Mouse (Mus musculus) heart, postnatal 0 days (tissue): ENCODE measurements at regions not wholly inside any gene's neighbourhood (a gene's known extent, or its start where the extent isn't known, plus 50 kb on each side); places are given as distances from the start of the nearest gene placed in this dataset.

ENCODE experiments used
- ATAC-seq: fragments of 200-750 bp; cut with Nextera tagmentation; 2 replicates; pipeline ENCODE4 v1.8.0; 2017; ENCODE audit warnings: low read depth, moderate number of reproducible peaks, moderate library complexity; ENCODE audit not compliant: insufficient read depth
- DNase-seq: peaks from one replicate; pipeline ENCODE4 v3.0.0-alpha.2; 2016; ENCODE audit warnings: low spot score
- H3K27ac ChIP-seq: fragments of 300-500 bp; sonication (generic); 2 replicates; pipeline ENCODE4 v1.5.1; 2014; ENCODE audit warnings: low read depth, mild to moderate bottlenecking
- H3K27me3 ChIP-seq: fragments of 300-500 bp; sonication (generic); 2 replicates; pipeline ENCODE4 v1.6.1; 2014; ENCODE audit warnings: low read length, mixed read lengths; ENCODE audit not compliant: control insufficient read depth, insufficient read depth
- H3K36me3 ChIP-seq: fragments of 300-500 bp; sonication (generic); replicated peaks from 2 replicates; pipeline ENCODE4 v1.6.1; 2014; ENCODE audit warnings: low read length, mixed read lengths; ENCODE audit not compliant: control insufficient read depth, insufficient read depth
- H3K4me1 ChIP-seq: fragments of 300-500 bp; sonication (generic); 2 replicates; pipeline ENCODE4 v1.6.1; 2014; ENCODE audit warnings: antibody characterized with exemption; ENCODE audit not compliant: control insufficient read depth, insufficient read depth
- H3K4me2 ChIP-seq: fragments of 300-500 bp; sonication (generic); 2 replicates; pipeline ENCODE4 v1.6.1; 2014; ENCODE audit warnings: low read depth, mild to moderate bottlenecking, low read length, moderate library complexity
- H3K4me3 ChIP-seq: fragments of 300-500 bp; sonication (generic); 2 replicates; pipeline ENCODE4 v1.5.1; 2014; ENCODE audit warnings: low read depth, low read length
- H3K9ac ChIP-seq: fragments of 300-500 bp; sonication (generic); replicated peaks from 2 replicates; pipeline ENCODE4 v1.6.1; 2014; ENCODE audit warnings: low read depth, low read length, mixed read lengths
- H3K9me3 ChIP-seq: fragments of 300-500 bp; sonication (generic); replicated peaks from 2 replicates; pipeline ENCODE4 v1.6.1; 2016; ENCODE audit warnings: low read length; ENCODE audit not compliant: control insufficient read depth
- CTCF ChIP-seq: IDR thresholded peaks from 2 replicates; pipeline ENCODE4 v1.5.1; 2016; ENCODE audit warnings: antibody characterized with exemption, control low read depth, low read depth
- EP300 ChIP-seq: IDR thresholded peaks from 2 replicates; pipeline ENCODE4 v1.6.1; 2016; ENCODE audit warnings: antibody characterized with exemption, low read depth
- WGBS: fragments of 180-500 bp; shearing (Covaris S2); extraction: QIAGEN DNeasy Blood & Tissue Kit; methylation state at CpG from one replicate; pipeline ENCODE4 v1.1.7; 2014; 5-methylcytosine and 5-hydroxymethylcytosine counted together

DNA sequence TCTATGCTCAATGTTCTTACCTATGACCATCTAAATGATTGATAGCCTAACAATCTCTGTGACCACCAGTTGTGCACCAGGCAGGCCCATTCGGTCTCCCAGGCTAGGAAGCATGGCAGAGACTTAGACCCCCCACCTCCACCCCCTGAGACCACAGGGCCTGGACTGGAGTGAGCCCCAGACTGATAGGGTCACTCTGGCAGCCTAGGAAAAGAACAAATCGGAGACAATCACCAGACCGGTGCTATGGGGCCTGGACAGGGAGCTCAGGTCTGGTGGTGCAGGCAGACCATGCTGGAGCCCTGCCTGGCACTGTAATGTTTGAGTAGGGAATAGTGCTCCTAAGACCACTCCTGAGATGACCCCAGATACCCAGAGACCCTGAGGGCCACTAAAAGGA lies 366.7 kb downstream of the Med10 start:
- H3K4me2 ChIP-seq, result no peak overlapping the region
- H3K27ac ChIP-seq, result no peak overlapping the region
- no peak for TF ChIP-seq CTCF
- TF ChIP-seq EP300, result no peak
- H3K4me3 ChIP-seq, result no peak overlapping the region
- no peaks in the 10 kb centered on the region for H3K27me3 ChIP-seq
- no peak for DNase-seq
- no peaks in the 10 kb centered on the region for H3K4me1 ChIP-seq
- H3K9me3 ChIP-seq, result no peaks in the 10 kb centered on the region
- 79% methylated on average over 3 of the region's 3 CpGs for WGBS
- no peak for ATAC-seq
- H3K9ac ChIP-seq, result no peak overlapping the region
- no peaks in the 10 kb centered on the region for H3K36me3 ChIP-seq

- WGBS, result 84% methylated on average over 2 of the region's 2 CpGs
Measured at GRCm38 (mm10) chr13:70177066-70177465, 374.9 kb downstream of the Med10 start.

GRCm38 (mm10) chr13:70178073-70178491 lies 375.9 kb downstream of the Med10 start:
- ATAC-seq (no peak), DNase-seq (no peak)
- Histone ChIP-seq H3K4me2 (no peak overlapping the region), H3K4me3 (no peak overlapping the region), H3K36me3 (no peaks in the 10 kb centered on the region), H3K27me3 (no peaks in the 10 kb centered on the region), H3K27ac (no peak overlapping the region), H3K9me3 (no peaks in the 10 kb centered on the region), H3K9ac (no peak overlapping the region), H3K4me1 (no peaks in the 10 kb centered on the region)
- WGBS, result 45% methylated on average over 8 of the region's 8 CpGs
- TF ChIP-seq CTCF, result no peak
- no peak for TF ChIP-seq EP300

More at GRCm38 (mm10) chr13:70177066-70177465, 374.9 kb downstream of the Med10 start:
- no peak for ATAC-seq
- DNase-seq, result no peak
- Histone ChIP-seq H3K9me3 (no peaks in the 10 kb centered on the region), H3K4me1 (no peaks in the 10 kb centered on the region), H3K9ac (no peak overlapping the region), H3K4me2 (no peak overlapping the region), H3K27me3 (no peaks in the 10 kb centered on the region), H3K36me3 (no peaks in the 10 kb centered on the region), H3K4me3 (no peak overlapping the region), H3K27ac (no peak overlapping the region)
- TF ChIP-seq CTCF, result no peak
- TF ChIP-seq EP300, result no peak

GRCm38 (mm10) chr13:70190978-70191377 lies 388.8 kb downstream of the Med10 start:
- TF ChIP-seq EP300 (no peak), CTCF (no peak)
- H3K9me3 ChIP-seq, result no peaks in the 10 kb centered on the region
- DNase-seq (no peak), ATAC-seq (no peak)
- no peaks in the 10 kb centered on the region for H3K4me1 ChIP-seq
- no peaks in the 10 kb centered on the region for H3K27me3 ChIP-seq
- WGBS, result 76% methylated on average over 4 of the region's 4 CpGs
- no peak overlapping the region for H3K27ac ChIP-seq
- H3K36me3 ChIP-seq, result no peaks in the 10 kb centered on the region
- H3K4me2 ChIP-seq, result no peak overlapping the region
- no peak overlapping the region for H3K9ac ChIP-seq
- H3K4me3 ChIP-seq, result no peak overlapping the region

- no peak overlapping the region for H3K27ac ChIP-seq
- WGBS, result 80% methylated on average over 13 of the region's 13 CpGs
- no peak overlapping the region for H3K9ac ChIP-seq
- H3K27me3 ChIP-seq, result no peaks in the 10 kb centered on the region
- DNase-seq (no peak), ATAC-seq (no peak)
- no peaks in the 10 kb centered on the region for H3K9me3 ChIP-seq
- H3K4me3 ChIP-seq, result no peak overlapping the region
- no peaks in the 10 kb centered on the region for H3K36me3 ChIP-seq
- H3K4me2 ChIP-seq, result no peak overlapping the region
- no peak for TF ChIP-seq EP300
- TF ChIP-seq CTCF, result no peak
- H3K4me1 ChIP-seq, result no peaks in the 10 kb centered on the region
Measured at GRCm38 (mm10) chr13:70192101-70193025, 390.2 kb downstream of the Med10 start.

GRCm38 (mm10) chr13:70193270-70193669 lies 391.1 kb downstream of the Med10 start:
- TF ChIP-seq EP300 (no peak), CTCF (no peak)
- H3K36me3 ChIP-seq, result no peaks in the 10 kb centered on the region
- no peak for DNase-seq
- no peak overlapping the region for H3K27ac ChIP-seq
- no peaks in the 10 kb centered on the region for H3K4me1 ChIP-seq
- H3K9me3 ChIP-seq, result no peaks in the 10 kb centered on the region
- H3K27me3 ChIP-seq, result no peaks in the 10 kb centered on the region
- no peak overlapping the region for H3K4me3 ChIP-seq
- no peak overlapping the region for H3K4me2 ChIP-seq
- WGBS, result 85% methylated on average over 9 of the region's 9 CpGs
- H3K9ac ChIP-seq, result no peak overlapping the region
- no peak for ATAC-seq
